ENCODE assay signal across 27 mouse cellular contexts in the genomic region with DNA sequence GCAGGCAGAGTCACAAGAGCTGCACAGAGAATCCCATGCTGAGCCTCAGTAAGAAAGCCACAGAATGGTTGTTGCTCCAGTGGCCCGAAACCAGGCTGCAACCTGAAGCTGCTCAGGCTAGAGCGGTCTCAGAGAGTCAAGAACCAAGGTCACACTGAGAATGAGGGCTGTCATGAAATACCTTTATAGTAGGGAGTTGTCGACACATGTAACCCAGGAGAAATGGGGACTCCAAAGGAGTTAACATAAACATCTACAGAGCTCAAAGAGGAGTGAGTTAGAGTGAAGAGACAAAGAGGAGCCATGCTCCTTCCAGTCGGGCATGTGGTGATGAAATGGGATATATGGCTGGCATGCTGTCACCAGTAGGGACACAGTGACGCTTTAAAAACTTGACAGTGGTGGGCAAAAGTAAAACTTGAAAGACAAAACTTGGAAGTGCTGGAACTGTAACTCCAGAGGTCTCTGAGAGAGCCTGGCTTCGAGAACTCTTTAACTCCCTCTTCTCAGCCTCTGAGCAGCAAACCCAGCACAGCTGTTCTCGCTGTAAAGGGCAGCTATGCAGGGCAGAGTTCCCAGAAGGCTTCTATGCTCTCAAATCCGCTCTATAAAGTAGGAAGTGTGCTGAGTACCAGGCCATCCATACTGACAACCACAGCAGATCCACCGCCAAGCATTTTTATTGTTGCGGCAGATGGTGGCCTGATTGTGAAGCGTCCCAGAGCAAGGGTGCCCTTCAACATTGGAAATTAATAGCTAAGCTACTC. TPM values are rescaled to one million over a fixed set of nuclear protein-coding genes. Genes with fewer than 3 reads are reported as not detected.
DNase-seq lines count a peak whose midpoint lies in the region; ATAC-seq and TF ChIP-seq lines count a peak whose summit lies in the region.
"Had no signal": no experiment of that assay in that cellular context is flagged by ENCODE, and none has a peak within 500 bp of the region (broad histone marks: within the 10 kb centered on the region; RNA-seq: fewer than 3 reads in every experiment).

No protein-coding gene starts in this region.

- no peaks in the 10 kb centered on the region; the same call in 1 of the 2 replicates for H3K4me1 ChIP-seq in hindbrain, embryonic 10.5 days (replicated peaks)
- no peaks in the 10 kb centered on the region for H3K4me1 ChIP-seq in hindbrain, postnatal 0 days (ENCODE audit: insufficient read depth, low read length)
- H3K4me1 ChIP-seq: heart, embryonic 15.5 days; limb, embryonic 15.5 days; liver, embryonic 13.5 days had no signal

- peak; percentile 9 for DNase-seq in embryo, embryonic 10 days (ENCODE audit: low spot score)
- no peak for DNase-seq in embryo, embryonic 9.5 days (ENCODE audit: extremely low spot score)
- DNase-seq in hindbrain, embryonic 10.5 days (ENCODE audit: low spot score) = peak; percentile 5
- DNase-seq in hindbrain, postnatal 0 days (ENCODE audit: low spot score) = no peak
- peak; percentile 11 for DNase-seq in kidney, postnatal 10 days
- no peak for DNase-seq in kidney, postnatal 25 days
- DNase-seq in gastrocnemius, postnatal 25 days = peak; percentile 62
- no peak for DNase-seq in left cerebral cortex, postnatal 25 days (ENCODE audit: low spot score in 2 of 2)
- DNase-seq: adrenal gland, adult 2 months; adrenal gland, postnatal 36 days; heart, adult 11 months; layer of hippocampus, postnatal 36 days; liver, embryonic 13.5 days; lung, adult 18-20 months; lung, postnatal 14 days; midbrain, embryonic 14.5 days; thymus, postnatal 4 days had no signal

- no peak for ATAC-seq in hindbrain, postnatal 0 days
- ATAC-seq: CD4-positive, CD25-positive, alpha-beta regulatory T cell, adult 4 months; forebrain, embryonic 16.5 days; intestine, embryonic 16.5 days had no signal

- no peak overlapping the region for H3K9ac ChIP-seq in hindbrain, postnatal 0 days (replicated peaks; ENCODE audit: low read length)
- H3K9ac ChIP-seq: heart, embryonic 15.5 days; hindbrain, embryonic 12.5 days; limb, embryonic 15.5 days; liver, embryonic 13.5 days had no signal

- 80% methylated on average over 11 of the region's 11 CpGs for WGBS in hindbrain, embryonic 10.5 days
- WGBS in hindbrain, postnatal 0 days = 82% methylated on average over 11 of the region's 11 CpGs

- no peak overlapping the region for H3K27ac ChIP-seq in hindbrain, embryonic 10.5 days
- no peak overlapping the region for H3K27ac ChIP-seq in hindbrain, postnatal 0 days
- H3K27ac ChIP-seq: heart, embryonic 10.5 days; heart, embryonic 15.5 days; hindbrain, embryonic 12.5 days; limb, embryonic 10.5 days; limb, embryonic 15.5 days; liver, embryonic 13.5 days had no signal

- no peak overlapping the region for H3K4me3 ChIP-seq in hindbrain, embryonic 10.5 days
- H3K4me3 ChIP-seq in hindbrain, postnatal 0 days (ENCODE audit: low read length) = no peak overlapping the region
- H3K4me3 ChIP-seq: erythroblast, embryonic 14.5 days; heart, embryonic 10.5 days; heart, embryonic 15.5 days; hindbrain, embryonic 12.5 days; limb, embryonic 10.5 days; limb, embryonic 15.5 days; liver, embryonic 13.5 days had no signal

- no peak for TF ChIP-seq CTCF in hindbrain, postnatal 0 days (IDR thresholded peaks at IDR 0.05; ENCODE audit: low read depth)

- no peaks in the 10 kb centered on the region for H3K9me3 ChIP-seq in hindbrain, embryonic 10.5 days
- H3K9me3 ChIP-seq in hindbrain, postnatal 0 days (ENCODE audit: low read length) = no peaks in the 10 kb centered on the region
- H3K9me3 ChIP-seq: heart, embryonic 10.5 days; heart, embryonic 15.5 days; hindbrain, embryonic 12.5 days; limb, embryonic 10.5 days; limb, embryonic 15.5 days; liver, embryonic 13.5 days had no signal

- no peaks in the 10 kb centered on the region for H3K27me3 ChIP-seq in hindbrain, embryonic 10.5 days (ENCODE audit: insufficient read depth, poor library complexity, severe bottlenecking)
- H3K27me3 ChIP-seq in hindbrain, postnatal 0 days (ENCODE audit: insufficient read depth, low read length) = no peaks in the 10 kb centered on the region
- H3K27me3 ChIP-seq: heart, embryonic 15.5 days; hindbrain, embryonic 12.5 days; limb, embryonic 15.5 days; liver, embryonic 13.5 days had no signal

- no peak overlapping the region for H3K4me2 ChIP-seq in hindbrain, postnatal 0 days (ENCODE audit: low read depth, low read length)
- H3K4me2 ChIP-seq: heart, embryonic 15.5 days; hindbrain, embryonic 12.5 days; limb, embryonic 15.5 days; liver, embryonic 13.5 days had no signal

- intact Hi-C loops in left cerebral cortex, postnatal 25 days (cut with DNase I) = no loop called here

- H3K36me3 ChIP-seq in hindbrain, embryonic 10.5 days = no peaks in the 10 kb centered on the region
- no peaks in the 10 kb centered on the region for H3K36me3 ChIP-seq in hindbrain, postnatal 0 days (ENCODE audit: insufficient read depth, low read length)
- H3K36me3 ChIP-seq: heart, embryonic 10.5 days; heart, embryonic 15.5 days; hindbrain, embryonic 12.5 days; limb, embryonic 10.5 days; limb, embryonic 15.5 days; liver, embryonic 13.5 days had no signal

RNA-seq across cellular contexts. Expression of a gene that starts 52.9 kb away (rescaled TPM):
- polyA plus RNA-seq in hindbrain, embryonic 10.5 days (2016; fragmentation: Nextera tagmentation; extraction: Ambion mirVana) = 2.8 and 6.4 TPM in 2 replicates
- total RNA-seq in hindbrain, postnatal 0 days (2014; rRNA removed) = 3.2 and 6.1 TPM in 2 replicates
- polyA plus RNA-seq in hindbrain, postnatal 0 days (2015; fragmentation: Nextera tagmentation; extraction: Ambion mirVana) = 4.5 and 4.8 TPM in 2 replicates
- total RNA-seq in gastrocnemius, postnatal 25 days (2021) = 1 to 10 TPM in 1 of 2 experiments, under 1 TPM in 1; 0.88 to 1.6 TPM
- 1 to 10 TPM; 5.3 to 6.7 TPM for total RNA-seq in left cerebral cortex, postnatal 25 days (2021)
- total RNA-seq: monocyte, adult 5-6 weeks had no signal
- polyA plus RNA-seq: CD4-positive, CD25-positive, alpha-beta regulatory T cell, adult 4 months; erythroblast, embryonic 14.5 days; liver, embryonic 13.5 days had no signal

Comparison
In these comparisons a context has a peak if more than half of its experiments do, and no peak if none do; other contexts are left out.
1. DNase-seq: peak in embryo, embryonic 10 days (single experiment), hindbrain, embryonic 10.5 days (single experiment), kidney, postnatal 10 days (single experiment) and gastrocnemius, postnatal 25 days (single experiment); none in embryo, embryonic 9.5 days (single experiment), hindbrain, postnatal 0 days (single experiment), kidney, postnatal 25 days (0 of 2) and left cerebral cortex, postnatal 25 days (0 of 2).